Comparison of ENCODE assay signal across 23 mouse cellular contexts in the genomic region with DNA sequence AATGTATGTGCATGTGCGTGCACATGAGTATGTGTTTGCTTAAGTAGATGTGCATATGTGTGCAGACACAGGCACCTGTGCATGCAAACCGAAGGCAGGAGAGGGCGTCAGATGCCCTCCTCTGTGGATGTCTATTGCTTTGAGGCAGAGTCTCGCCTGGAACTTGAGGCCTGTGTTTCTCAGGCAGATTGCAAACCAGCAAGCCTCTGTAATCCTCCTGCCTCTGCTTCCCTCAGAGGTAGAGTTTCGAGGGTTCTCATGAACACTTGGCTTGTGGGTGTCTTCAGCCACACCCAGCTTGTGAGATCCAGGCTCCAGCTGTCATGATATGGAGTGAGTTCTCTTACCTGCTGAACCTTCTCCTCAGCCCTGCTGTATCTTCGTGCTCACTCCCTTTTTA.
"Had no signal": no experiment of that assay in that cellular context is flagged by ENCODE, and none has a peak within 500 bp of the region (broad histone marks: within the 10 kb centered on the region; RNA-seq: fewer than 3 reads in every experiment).

No protein-coding gene starts in this region.

- H3K4me3 ChIP-seq: heart, embryonic 10.5 days; heart, embryonic 12.5 days; hindbrain, embryonic 13.5 days; hindbrain, embryonic 15.5 days; kidney, embryonic 15.5 days; limb, embryonic 13.5 days; limb, embryonic 15.5 days had no signal

- DNase-seq: gastrocnemius, postnatal 14 days; gastrocnemius, postnatal 36 days; heart, adult 18-20 months; heart, postnatal 10 days; kidney, adult 11 months; kidney, adult 2 months; kidney, adult 9 months; kidney, postnatal 14 days; kidney, postnatal 36 days; layer of hippocampus, adult 9-11 months; layer of hippocampus, postnatal 36 days; left cerebral cortex, postnatal 4 days had no signal

- H3K4me1 ChIP-seq: heart, embryonic 10.5 days; heart, embryonic 12.5 days; hindbrain, embryonic 13.5 days; hindbrain, embryonic 15.5 days; kidney, embryonic 15.5 days; limb, embryonic 13.5 days; limb, embryonic 15.5 days had no signal

- H3K4me2 ChIP-seq: heart, embryonic 12.5 days; hindbrain, embryonic 13.5 days; hindbrain, embryonic 15.5 days; kidney, embryonic 15.5 days; limb, embryonic 13.5 days; limb, embryonic 15.5 days; liver, embryonic 11.5 days had no signal

- H3K9ac ChIP-seq: heart, embryonic 12.5 days; hindbrain, embryonic 13.5 days; hindbrain, embryonic 15.5 days; kidney, embryonic 15.5 days; limb, embryonic 13.5 days; limb, embryonic 15.5 days had no signal

- ATAC-seq: hindbrain, postnatal 0 days; intestine, embryonic 16.5 days had no signal

- H3K9me3 ChIP-seq: heart, embryonic 10.5 days; hindbrain, embryonic 13.5 days; hindbrain, embryonic 15.5 days; limb, embryonic 13.5 days; limb, embryonic 15.5 days had no signal

- H3K36me3 ChIP-seq: heart, embryonic 10.5 days; heart, embryonic 12.5 days; hindbrain, embryonic 13.5 days; hindbrain, embryonic 15.5 days; kidney, embryonic 15.5 days; limb, embryonic 13.5 days; limb, embryonic 15.5 days had no signal

- H3K27ac ChIP-seq: heart, embryonic 10.5 days; hindbrain, embryonic 13.5 days; hindbrain, embryonic 15.5 days; hindbrain, postnatal 0 days; kidney, embryonic 15.5 days; kidney, postnatal 0 days; limb, embryonic 13.5 days; limb, embryonic 15.5 days had no signal

- H3K27me3 ChIP-seq: heart, embryonic 12.5 days; hindbrain, embryonic 13.5 days; hindbrain, embryonic 15.5 days; kidney, embryonic 15.5 days; limb, embryonic 13.5 days; limb, embryonic 15.5 days had no signal
